Mouse (Mus musculus) retina, embryonic 14.5 days (tissue): ENCODE data around the gene Dus3l.

Source experiments
- DNase-seq: peaks from one replicate; pipeline ENCODE4 v3.0.0-alpha.2; 2015; ENCODE audit warnings: low spot score

The Dus3l gene

GRCm38 (mm10) chr17:56754271-56755185 is 10.0 kb upstream of the Dus3l start:
- DNase-seq = no peak

GRCm38 (mm10) chr17:56756703-56757399 is 7.7 kb upstream of the Dus3l start:
- no peak for DNase-seq

GRCm38 (mm10) chr17:56757416-56758123 is 7.0 kb upstream of the Dus3l start, which contains the start of gene Nrtn:
Gene Nrtn (minus strand): TSS chr17:56757530.
- DNase-seq = peak; percentile 86

- peak; percentile 65 for DNase-seq
Observed at GRCm38 (mm10) chr17:56758132-56758531, 6.4 kb upstream of the Dus3l start.

GRCm38 (mm10) chr17:56759261-56759660 is 5.3 kb upstream of the Dus3l start:
- DNase-seq = no peak

- no peak for DNase-seq
Observed at GRCm38 (mm10) chr17:56761077-56761476, 3.5 kb upstream of the Dus3l start.

- DNase-seq = peak; percentile 95
Observed at GRCm38 (mm10) chr17:56761991-56762410, 2.6 kb upstream of the Dus3l start.

- DNase-seq = peak; percentile 79
Observed at GRCm38 (mm10) chr17:56762769-56763731, 1.5 kb upstream of the Dus3l start.

GRCm38 (mm10) chr17:56763741-56764250 is 761 bp upstream of the Dus3l start:
- no peak for DNase-seq

GRCm38 (mm10) chr17:56765431-56765830 is 874 bp downstream of the Dus3l start:
- DNase-seq = no peak

GRCm38 (mm10) chr17:56766631-56767405 is 2.3 kb downstream of the Dus3l start:
- DNase-seq = no peak

GRCm38 (mm10) chr17:56767531-56768135 is 3.1 kb downstream of the Dus3l start:
- no peak for DNase-seq

- no peak for DNase-seq
Observed at GRCm38 (mm10) chr17:56768941-56769340, 4.4 kb downstream of the Dus3l start.

- DNase-seq = no peak
Observed at GRCm38 (mm10) chr17:56769950-56770349, 5.4 kb downstream of the Dus3l start, which contains the start of gene Prr22. Gene Prr22 (plus strand): TSS chr17:56770250.

- DNase-seq = no peak
Observed at GRCm38 (mm10) chr17:56777568-56777967, 13.0 kb downstream of the Dus3l start.

GRCm38 (mm10) chr17:56778779-56779362 is 14.3 kb downstream of the Dus3l start:
- DNase-seq = no peak

- DNase-seq = no peak
Observed at GRCm38 (mm10) chr17:56780291-56780978, 15.9 kb downstream of the Dus3l start.

GRCm38 (mm10) chr17:56788886-56789285 is 24.3 kb downstream of the Dus3l start:
- DNase-seq = no peak

GRCm38 (mm10) chr17:56789286-56789685 is 24.7 kb downstream of the Dus3l start:
- no peak for DNase-seq
